Mouse (Mus musculus) erythroblast, embryonic 14.5 days (primary cell): Measurements from ENCODE around the gene Ipo11.

ENCODE experiments used
- GATA1 ChIP-seq: IDR thresholded peaks from 2 replicates; pipeline ENCODE4 v1.6.1; 2012; ENCODE audit warnings: low read length, inconsistent platforms, mixed read lengths
- TAL1 ChIP-seq: IDR thresholded peaks from 3 replicates; pipeline ENCODE4 v1.6.1; 2012; ENCODE audit warnings: low read length, inconsistent platforms, mixed read lengths

- TF ChIP-seq GATA1 (no peak), TAL1 (no peak)
Measured at GRCm38 (mm10) chr13:106830029-106830428, 106.7 kb downstream of the Ipo11 start.
